Mouse (Mus musculus) neutrophil, adult 5-6 weeks (primary cell): ENCODE measurements around the gene Cuedc2. TPM values are rescaled to one million over a fixed set of nuclear protein-coding genes. Genes with fewer than 3 reads are reported as not detected.

Source experiments
- ATAC-seq: fragments of 151-379, 151-347 bp; 2 replicates; pipeline ENCODE4 v1.8.0; 2017; ENCODE audit warnings: mild to moderate bottlenecking, moderate TSS enrichment; ENCODE audit not compliant: insufficient number of reproducible peaks, poor library complexity, low FRiP score, severe bottlenecking; ENCODE audit errors: extremely low read depth
- total RNA-seq: library from RNA; stranded (forward); fragments of 200-1000 nt; gene quantifications from 2 replicates; pipeline ENCODE4 v1.2.3, GENCODE M21; 2017

Cuedc2 gene
- total RNA-seq, 1 experiment from 2014 or later = 32.4 TPM

DNA sequence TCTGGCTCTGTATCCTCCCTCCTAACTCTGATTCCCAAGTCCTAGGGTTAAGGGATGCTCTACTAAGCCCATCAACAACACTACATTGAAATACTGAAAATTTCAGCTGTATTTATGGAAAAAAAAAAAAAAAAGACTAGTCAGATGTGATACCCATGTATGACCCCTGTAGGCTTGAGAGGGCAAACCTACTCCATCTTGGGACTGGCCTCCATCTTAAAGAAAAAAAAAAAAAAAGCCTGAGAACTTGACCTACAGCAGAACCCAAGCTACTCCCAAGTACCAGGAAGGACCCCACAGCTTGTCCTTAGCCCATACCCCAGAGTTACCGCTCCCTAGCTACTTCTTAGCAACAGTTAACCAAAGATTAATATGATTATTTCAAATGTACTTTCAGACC is 8.6 kb upstream of the Cuedc2 start:
- ATAC-seq = no peak

- ATAC-seq = no peak
Measured at GRCm38 (mm10) chr19:46344710-46345419, 6.4 kb upstream of the Cuedc2 start.

- ATAC-seq = peak; percentile 62
Measured at GRCm38 (mm10) chr19:46339287-46339971, 927 bp upstream of the Cuedc2 start.

GRCm38 (mm10) chr19:46338942-46339286 is 412 bp upstream of the Cuedc2 start:
- no peak for ATAC-seq

GRCm38 (mm10) chr19:46337719-46338330 is 677 bp downstream of the Cuedc2 start:
- ATAC-seq = no peak

GRCm38 (mm10) chr19:46333906-46334305 is 4.6 kb downstream of the Cuedc2 start:
- no peak for ATAC-seq

GRCm38 (mm10) chr19:46332721-46333339 is 5.7 kb downstream of the Cuedc2 start:
- ATAC-seq = no peak

DNA sequence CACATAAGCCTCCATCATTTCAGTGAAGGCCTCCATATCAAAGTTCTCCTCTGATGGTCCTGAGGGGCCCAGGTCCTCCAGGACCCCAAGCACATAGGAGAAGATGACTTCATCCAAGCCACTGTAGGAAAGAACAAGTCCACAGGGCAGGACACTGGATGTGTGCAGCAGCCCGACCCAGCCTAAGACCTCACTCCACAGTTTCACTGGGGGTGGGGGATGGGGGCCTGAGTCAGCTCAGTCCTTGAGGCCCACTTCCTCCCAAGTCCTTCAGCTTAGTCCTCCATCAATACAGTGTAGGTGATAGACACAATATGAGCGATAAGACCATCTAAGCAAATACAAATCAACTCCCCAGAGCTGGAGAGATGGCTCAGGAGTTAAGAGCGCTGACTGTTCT is 6.6 kb downstream of the Cuedc2 start:
- ATAC-seq = no peak

GRCm38 (mm10) chr19:46331326-46331725 is 7.2 kb downstream of the Cuedc2 start:
- ATAC-seq = no peak

DNA sequence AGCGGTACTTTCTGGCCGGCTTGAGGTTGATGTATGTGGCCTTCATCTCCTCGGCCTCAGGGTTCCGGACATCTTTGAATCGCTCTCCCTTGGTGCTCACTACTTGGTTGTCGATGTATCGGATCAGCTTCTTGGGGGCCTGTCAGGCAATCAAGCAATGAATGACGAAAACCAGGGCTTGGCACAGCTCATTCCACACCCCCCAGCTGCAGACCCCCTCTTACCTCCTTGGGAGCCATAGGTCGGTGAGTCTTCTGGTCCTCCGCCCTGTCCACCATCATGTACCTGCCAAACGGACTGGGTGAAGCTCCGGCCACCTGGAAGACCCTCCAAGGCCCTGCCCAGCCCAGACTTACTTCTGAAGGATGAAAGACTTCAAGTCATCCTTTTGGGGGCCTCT is 7.8 kb downstream of the Cuedc2 start:
- ATAC-seq = no peak

DNA sequence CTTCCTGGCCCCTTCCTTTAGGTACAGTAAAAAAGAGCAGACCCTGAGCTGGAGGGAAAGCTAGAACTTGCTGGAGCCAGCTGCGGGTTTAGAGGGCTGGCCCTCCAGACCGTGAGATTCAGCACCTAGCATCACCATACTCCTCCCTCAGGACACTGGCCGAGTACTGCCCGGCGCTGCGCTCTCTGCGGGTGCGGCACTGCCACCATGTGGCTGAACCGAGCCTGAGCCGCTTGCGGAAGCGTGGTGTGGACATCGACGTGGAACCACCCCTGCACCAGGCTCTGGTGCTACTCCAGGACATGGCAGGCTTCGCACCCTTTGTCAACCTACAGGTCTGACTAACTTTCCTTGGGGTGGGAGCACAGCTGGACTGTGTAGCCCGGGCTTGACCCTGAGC is 8.6 kb downstream of the Cuedc2 start:
- ATAC-seq = peak; percentile 75

DNA sequence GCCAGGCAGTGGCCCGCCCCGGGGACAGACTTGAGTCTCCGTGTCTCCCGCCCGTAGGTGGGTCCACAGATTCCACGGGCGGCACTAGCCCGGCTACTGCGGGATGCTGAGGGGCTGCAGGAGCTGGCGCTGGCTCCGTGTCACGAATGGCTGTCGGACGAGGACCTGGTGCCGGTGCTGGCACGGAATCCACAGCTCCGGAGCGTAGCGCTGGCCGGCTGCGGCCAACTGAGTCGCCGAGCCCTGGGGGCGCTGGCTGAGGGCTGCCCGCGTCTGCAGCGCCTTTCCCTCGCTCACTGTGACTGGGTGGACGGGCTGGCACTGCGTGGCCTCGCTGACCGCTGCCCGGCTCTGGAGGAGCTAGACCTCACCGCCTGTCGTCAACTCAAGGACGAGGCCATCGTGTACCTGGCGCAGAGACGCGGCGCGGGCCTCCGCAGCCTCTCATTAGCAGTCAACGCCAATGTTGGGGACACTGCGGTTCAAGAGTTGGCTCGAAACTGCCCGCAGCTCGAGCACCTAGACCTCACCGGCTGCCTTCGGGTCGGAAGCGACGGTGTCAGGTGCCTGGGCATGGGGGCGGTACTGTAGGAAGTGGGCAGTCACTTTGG is 9.4 kb downstream of the Cuedc2 start:
- ATAC-seq = no peak

GRCm38 (mm10) chr19:46328081-46329030 is 10.1 kb downstream of the Cuedc2 start, which contains the start of gene Fbxl15:
Gene Fbxl15, plus strand, starts transcription at chr19:46328184.
- ATAC-seq = peak; percentile 58

- ATAC-seq = no peak
Measured at GRCm38 (mm10) chr19:46327531-46328064, 10.9 kb downstream of the Cuedc2 start.

DNA sequence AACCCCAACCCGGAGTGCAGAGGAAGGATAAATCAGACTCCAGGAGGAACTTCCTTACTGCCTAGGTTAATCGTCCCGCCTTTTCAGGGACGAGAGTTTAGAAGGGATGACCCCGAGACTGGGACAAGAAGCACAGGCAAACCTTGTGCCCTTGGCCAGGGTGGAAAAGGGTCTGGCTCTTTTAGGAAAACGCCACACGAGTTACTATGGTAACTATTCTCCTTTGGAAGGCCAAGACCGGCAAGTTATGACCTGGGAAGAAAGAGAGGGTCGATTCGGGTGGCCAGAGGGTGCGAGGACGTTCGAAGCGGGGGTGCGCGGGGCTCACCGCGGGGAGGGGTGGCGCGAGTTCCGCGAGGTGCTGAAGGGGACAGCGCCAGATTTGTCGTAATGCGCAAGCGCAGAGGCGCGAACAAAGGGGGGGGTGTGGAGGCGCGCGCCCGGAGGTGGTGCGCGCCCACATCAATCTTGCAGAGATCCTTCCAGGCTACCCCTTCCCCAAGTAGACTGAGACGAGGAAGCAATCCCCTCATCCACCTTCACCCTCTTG is 11.7 kb downstream of the Cuedc2 start, which contains the start of gene Psd:
Psd (minus strand) TSS at position 401 of the 550 bp plus-strand sequence.
- ATAC-seq = no peak

DNA sequence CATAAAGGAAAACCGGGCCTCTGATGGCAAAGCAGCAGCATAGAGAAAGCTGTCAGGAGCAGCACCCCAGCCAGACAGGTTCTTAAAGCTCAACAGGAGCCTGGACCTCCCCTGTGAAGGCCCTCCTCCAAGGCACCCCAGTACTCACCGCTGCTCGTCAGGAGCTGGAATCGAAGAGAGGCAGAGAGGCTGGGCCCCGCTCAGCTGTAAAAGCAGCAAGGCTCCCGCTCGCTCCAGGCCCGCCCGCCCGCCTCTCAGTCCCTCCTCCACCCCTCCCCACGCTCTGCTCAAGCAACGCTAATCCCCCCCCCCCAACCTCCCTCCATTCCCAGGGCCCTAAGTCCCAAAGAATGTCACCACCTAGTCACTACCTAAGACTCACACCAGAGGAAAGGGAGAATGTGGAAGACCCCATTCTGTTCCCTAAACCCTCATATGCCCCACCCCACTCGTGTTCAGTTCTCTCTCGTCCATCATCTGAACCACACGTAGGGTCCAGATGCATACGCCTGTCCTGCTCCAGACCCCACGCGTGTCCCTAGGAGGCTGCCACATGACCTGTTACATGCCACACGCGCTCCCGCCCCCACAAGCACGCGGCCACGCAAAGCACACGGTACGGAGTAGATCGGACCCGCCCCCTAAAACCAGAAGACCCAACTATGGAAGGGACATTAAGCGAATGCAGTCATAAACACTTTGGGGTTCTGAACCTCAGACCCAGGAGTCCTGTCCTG is 12.3 kb downstream of the Cuedc2 start:
- ATAC-seq = no peak

DNA sequence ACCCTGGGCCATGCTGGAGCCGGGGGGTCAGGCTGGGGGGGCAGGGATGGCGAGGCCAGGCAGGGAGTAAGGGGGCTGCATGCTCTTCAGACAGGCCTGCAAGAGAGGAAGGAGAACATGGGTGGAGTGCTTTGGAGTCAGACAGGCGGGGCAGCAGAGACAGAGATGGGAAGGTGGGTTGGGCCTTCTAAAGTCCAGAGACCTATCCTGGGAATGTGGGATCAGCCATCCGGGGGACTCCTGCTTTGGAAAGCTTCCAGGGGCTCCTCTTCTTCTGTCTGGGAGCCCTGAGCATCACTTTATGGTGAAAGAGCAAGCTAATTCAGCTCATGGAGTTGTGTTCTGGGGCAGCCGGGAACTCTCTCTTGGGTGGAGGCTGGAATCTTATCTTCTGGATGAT is 13.6 kb downstream of the Cuedc2 start:
- no peak for ATAC-seq
